Mouse (Mus musculus) erythroblast, adult 5-6 weeks (primary cell): Measurements from ENCODE around the gene Bin2. TPM values are rescaled to one million over a fixed set of nuclear protein-coding genes. Genes with fewer than 3 reads are reported as not detected.

ENCODE experiments used
- ATAC-seq: replicated peaks from 2 replicates; pipeline ENCODE4 v1.8.0; 2016; ENCODE audit warnings: moderate number of reproducible peaks, mild to moderate bottlenecking, moderate TSS enrichment, inconsistent platforms; ENCODE audit not compliant: poor library complexity, low FRiP score, severe bottlenecking
- total RNA-seq, 2 experiments: library from RNA; stranded (forward) in 1 of 2; stranded (reverse) in 1 of 2; fragments of 150-400 nt in 1 of 2; fragments of 200-764, 138-1000 nt in 1 of 2; gene quantifications; 2 replicates each; pipeline versions ENCODE4 v1.2.3 to v1.2.4; 2015 to 2017; ENCODE audit warnings: low replicate concordance in 2 of 2

Bin2 gene
- total RNA-seq, 2 experiments from 2014 or later: 30.4 to 32.1 TPM

DNA sequence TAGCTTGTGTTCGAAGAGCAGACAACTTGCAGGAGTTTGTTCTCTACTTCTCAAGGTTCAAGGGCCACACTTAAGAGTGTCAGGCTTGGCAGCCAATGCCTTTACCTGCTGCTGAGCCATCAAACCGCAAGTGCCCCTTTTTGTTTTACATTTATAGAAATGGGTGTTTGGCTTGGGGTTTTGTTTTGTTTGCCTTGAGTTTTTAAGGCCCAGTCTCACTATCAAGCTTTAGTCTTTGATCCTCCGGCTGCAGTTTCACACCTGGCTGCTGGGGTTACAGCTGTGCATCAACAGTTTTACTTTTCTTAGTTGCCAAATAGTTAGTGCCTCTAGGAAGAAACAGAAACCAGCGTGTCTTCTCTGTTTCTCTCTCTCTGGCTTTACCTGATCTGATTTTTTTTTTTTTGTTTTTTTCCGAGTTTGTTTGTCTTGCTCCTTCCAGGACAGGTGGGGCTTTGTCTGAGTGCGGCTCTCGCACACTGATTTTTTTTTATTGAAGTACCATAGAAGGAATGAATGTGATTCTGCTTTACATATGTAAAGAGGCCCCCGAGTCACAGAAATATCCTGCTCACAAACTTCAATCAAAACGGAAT is 71.0 kb downstream of the Bin2 start:
- no peak for ATAC-seq

DNA sequence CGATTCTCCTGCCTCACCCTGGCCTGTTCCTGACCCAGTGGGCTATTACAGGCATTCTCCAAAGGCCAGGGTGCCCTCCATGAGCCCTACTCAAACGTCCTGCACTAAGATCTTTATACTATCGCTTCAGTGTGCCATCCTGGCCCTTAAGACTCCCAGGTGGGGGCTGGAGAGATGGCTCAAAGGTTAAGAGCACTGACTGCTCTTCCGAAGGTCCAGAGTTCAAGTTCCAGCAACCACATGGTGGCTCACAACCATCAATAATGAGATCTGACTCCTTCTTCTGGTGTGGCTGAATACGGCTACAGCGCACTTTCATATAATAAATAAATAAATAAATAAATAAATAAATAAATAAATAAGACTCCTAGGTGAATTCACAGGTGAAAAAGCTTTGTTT is 76.5 kb downstream of the Bin2 start:
- no peak for ATAC-seq

Other genes with a start within 250 kb of the Bin2 start
- not detected in 2 replicates for gene Gm5475, start 247.4 kb downstream of the Bin2 start, total RNA-seq (2015; ENCODE audit: low replicate concordance)
- not detected in 2 replicates for gene Gm5475, start 247.4 kb downstream of the Bin2 start, total RNA-seq (2017; ENCODE audit: low replicate concordance)
- 14.6 and 18.3 TPM in 2 replicates for gene Slc11a2, start 244.5 kb downstream of the Bin2 start, total RNA-seq (2015; ENCODE audit: low replicate concordance)
- 20.1 and 23.8 TPM in 2 replicates for gene Slc11a2, start 244.5 kb downstream of the Bin2 start, total RNA-seq (2017; ENCODE audit: low replicate concordance)
- gene Letmd1, start 200.5 kb downstream of the Bin2 start, total RNA-seq (2015; ENCODE audit: low replicate concordance): 4.4 and 4.8 TPM in 2 replicates
- 2.5 and 3.7 TPM in 2 replicates for gene Letmd1, start 200.5 kb downstream of the Bin2 start, total RNA-seq (2017; ENCODE audit: low replicate concordance)
- 0.21 TPM in 1 of 2 replicates, not detected in the other for gene Csrnp2, start 174.1 kb downstream of the Bin2 start, total RNA-seq (2015; ENCODE audit: low replicate concordance)
- gene Csrnp2, start 174.1 kb downstream of the Bin2 start, total RNA-seq (2017; ENCODE audit: low replicate concordance): 0.51 and 0.98 TPM in 2 replicates
- 2.1 and 4.8 TPM in 2 replicates for gene Tfcp2, start 117.5 kb downstream of the Bin2 start, total RNA-seq (2015; ENCODE audit: low replicate concordance)
- gene Tfcp2, start 117.5 kb downstream of the Bin2 start, total RNA-seq (2017; ENCODE audit: low replicate concordance): 7.8 and 13.7 TPM in 2 replicates
- gene Pou6f1, start 69.6 kb downstream of the Bin2 start, total RNA-seq (2015; ENCODE audit: low replicate concordance): 1.2 and 1.9 TPM in 2 replicates
- gene Pou6f1, start 69.6 kb downstream of the Bin2 start, total RNA-seq (2017; ENCODE audit: low replicate concordance): 0.28 TPM in 1 of 2 replicates, not detected in the other
- gene Dazap2, start 54.2 kb downstream of the Bin2 start, total RNA-seq (2015; ENCODE audit: low replicate concordance): 183 and 206 TPM in 2 replicates
- gene Dazap2, start 54.2 kb downstream of the Bin2 start, total RNA-seq (2017; ENCODE audit: low replicate concordance): 81.3 and 93.7 TPM in 2 replicates
- 3.8 and 4.8 TPM in 2 replicates for gene Smagp, start 32.6 kb downstream of the Bin2 start, total RNA-seq (2015; ENCODE audit: low replicate concordance)
- 0.84 and 1.0 TPM in 2 replicates for gene Smagp, start 32.6 kb downstream of the Bin2 start, total RNA-seq (2017; ENCODE audit: low replicate concordance)
- gene Cela1, start 18.4 kb upstream of the Bin2 start, total RNA-seq (2015; ENCODE audit: low replicate concordance): 31.3 and 37.1 TPM in 2 replicates
- 12.3 and 20.9 TPM in 2 replicates for gene Cela1, start 18.4 kb upstream of the Bin2 start, total RNA-seq (2017; ENCODE audit: low replicate concordance)
- gene Galnt6, start 59.8 kb upstream of the Bin2 start, total RNA-seq (2015; ENCODE audit: low replicate concordance): 3.6 and 4.0 TPM in 2 replicates
- 4.5 and 4.9 TPM in 2 replicates for gene Galnt6, start 59.8 kb upstream of the Bin2 start, total RNA-seq (2017; ENCODE audit: low replicate concordance)
- gene Slc4a8, start 92.2 kb upstream of the Bin2 start, total RNA-seq (2015; ENCODE audit: low replicate concordance): under 0.01 and 1.3 TPM in 2 replicates
- gene Slc4a8, start 92.2 kb upstream of the Bin2 start, total RNA-seq (2017; ENCODE audit: low replicate concordance): 0.09 and 0.42 TPM in 2 replicates
- not detected in 2 replicates for gene Scn8a, start 200.3 kb upstream of the Bin2 start, total RNA-seq (2015; ENCODE audit: low replicate concordance)
- gene Scn8a, start 200.3 kb upstream of the Bin2 start, total RNA-seq (2017; ENCODE audit: low replicate concordance): not detected in 2 replicates